Mouse (Mus musculus) Patski (cell line): ENCODE measurements at regions not wholly inside any gene's neighbourhood (a gene's known extent, or its start where the extent isn't known, plus 50 kb on each side); places are given as distances from the start of the nearest gene placed in this dataset.

Experiments used
- ATAC-seq: fragments of 100-300 bp; one replicate; pipeline ENCODE4 v1.8.0; 2021
- CTCF ChIA-PET: fragments of 350-600 bp; sonication (Branson Sonifier 250); formaldehyde crosslinking; loops from one replicate; lab custom pipeline; 2022; ENCODE audit warnings: inconsistent platforms; lab: Charles Lee
- POLR2A ChIA-PET: fragments of 350-600 bp; sonication (Branson Sonifier 250); formaldehyde crosslinking; loops from one replicate; lab custom pipeline; 2022; ENCODE audit warnings: antibody characterized with exemption, inconsistent platforms; lab: Charles Lee
- DNase-seq: peaks from one replicate; pipeline ENCODE4 v3.0.0-alpha.2; 2011; ENCODE audit warnings: low read depth, low spot score
- H3K27me3 ChIP-seq: fragments of 371-371 bp; one replicate; pipeline ENCODE4 v1.5.1; 2021
- CTCF ChIP-seq: fragments of 100-300 bp; IDR thresholded peaks from one replicate; pipeline ENCODE4 v1.5.1; 2021
- in situ Hi-C: fragments of 300-500 bp; cut with MboI; formaldehyde crosslinking; loops from 3 replicates; pipeline ENCODE4 v1.11.1; 2018; ENCODE audit warnings: low pct_unique_long_range_greater_than_20kb, mixed read lengths

- POLR2A ChIA-PET: no interaction called here
- DNase-seq (no peak), ATAC-seq (no peak)
- TF ChIP-seq CTCF: no peak
- in situ Hi-C loops: no loop called here
- CTCF ChIA-PET: interaction anchor here (0.9 to 1.3 kb wide), 3 partner anchors 15 to 209 kb away, joined by 3 read pairs; no protein-coding TSS in a partner anchor
- H3K27me3 ChIP-seq: no peaks in the 10 kb centered on the region
Observed at GRCm38 (mm10) chr13:80946034-80946433, 62.9 kb downstream of the Arrdc3 start.

DNA sequence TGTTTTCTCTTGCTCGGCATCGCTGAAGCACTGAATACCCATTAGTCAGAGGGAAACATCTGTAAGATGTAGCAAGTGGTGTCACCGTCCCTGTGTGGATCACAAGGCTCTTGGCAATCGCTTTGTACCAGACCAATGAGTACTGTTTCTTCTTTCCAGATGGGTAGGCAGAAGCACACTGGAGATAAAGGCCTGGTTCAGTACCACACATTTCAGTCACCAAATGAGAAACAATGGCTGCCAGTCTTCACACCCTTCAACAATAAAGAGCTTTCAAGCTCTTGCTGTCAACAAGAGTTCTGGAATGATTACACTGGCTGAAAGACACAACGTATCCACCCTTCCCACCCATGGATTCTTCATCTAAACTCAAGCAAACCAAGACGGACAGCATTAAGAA, 64.5 kb downstream of the Arrdc3 start:
- no peak for TF ChIP-seq CTCF
- POLR2A ChIA-PET: no interaction called here
- no peak for ATAC-seq
- no peak for DNase-seq
- CTCF ChIA-PET: interaction anchor here (1.2 to 1.5 kb wide), 3 partner anchors 19 to 44 kb away, joined by 3 read pairs; no protein-coding TSS in a partner anchor
- H3K27me3 ChIP-seq: no peaks in the 10 kb centered on the region
- in situ Hi-C loops: no loop called here

DNA sequence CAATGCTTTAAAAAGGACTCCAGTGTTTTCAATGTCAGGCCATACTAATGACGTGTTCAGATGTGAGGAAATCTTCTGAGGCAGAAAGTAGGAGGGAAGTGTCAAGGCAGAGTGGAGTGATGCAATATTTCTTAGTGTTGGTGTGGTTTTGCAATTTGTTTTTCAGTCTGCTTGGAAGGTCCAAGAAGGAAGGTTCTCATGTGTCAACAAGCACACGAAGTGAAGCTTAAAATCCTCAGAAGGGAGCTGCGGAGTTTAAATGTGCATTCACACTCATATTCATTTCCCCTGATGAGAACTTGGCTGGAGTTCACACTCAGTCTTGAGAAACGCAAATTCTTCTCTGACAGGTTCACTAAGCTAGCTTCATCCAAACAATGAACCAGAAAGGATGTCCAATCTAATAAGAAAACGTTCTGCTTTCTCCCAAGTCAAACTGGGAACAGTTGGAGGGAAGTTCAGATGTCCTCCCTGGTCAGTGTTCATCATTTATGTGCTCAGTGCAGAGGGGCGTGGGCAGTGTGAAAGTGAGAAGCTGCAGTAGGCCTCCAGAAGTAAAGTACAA, 66.0 kb downstream of the Arrdc3 start:
- ATAC-seq: peak; percentile 79

DNA sequence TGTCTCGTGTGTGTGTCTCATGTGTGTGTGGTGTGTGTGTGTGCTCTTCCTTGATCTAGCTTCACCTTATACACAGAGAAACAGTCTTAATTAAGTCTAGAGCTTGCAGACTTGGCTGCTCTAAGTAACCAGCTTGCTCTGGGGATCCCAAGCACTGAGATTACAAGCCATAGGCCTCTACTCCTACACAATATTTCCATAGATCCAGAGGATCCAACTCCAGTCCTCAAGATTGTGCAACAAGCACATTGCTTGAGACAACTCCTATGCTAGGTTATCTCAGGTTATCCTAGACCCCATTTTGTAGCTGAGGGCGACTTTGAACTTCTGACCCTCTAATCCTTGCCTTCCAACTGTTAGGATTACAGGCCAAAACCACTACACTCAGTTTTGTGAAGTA, 67.1 kb downstream of the Arrdc3 start:
- no peak for ATAC-seq
- no peaks in the 10 kb centered on the region for H3K27me3 ChIP-seq
- in situ Hi-C loops: no loop called here

More for the DNA sequence above, 66.0 kb downstream of the Arrdc3 start:
- no peak for DNase-seq
- in situ Hi-C loops: no loop called here
- CTCF ChIA-PET: interaction anchor here (1.1 kb wide), 1 partner anchor 217 kb away, joined by 3 read pairs; no protein-coding TSS in a partner anchor
- no peak for TF ChIP-seq CTCF
- POLR2A ChIA-PET: no interaction called here
- H3K27me3 ChIP-seq: no peaks in the 10 kb centered on the region

GRCm38 (mm10) chr13:80950803-80951202, 67.6 kb downstream of the Arrdc3 start:
- ATAC-seq: no peak
- POLR2A ChIA-PET: interaction anchor here (0.6 kb wide), 1 partner anchor 43 kb away, joined by 3 read pairs; no protein-coding TSS in a partner anchor
- no peak for DNase-seq
- in situ Hi-C loops: no loop called here
- CTCF ChIA-PET: interaction anchor here (1.2 kb wide), 1 partner anchor 8 kb away, joined by 3 read pairs; no protein-coding TSS in a partner anchor
- no peaks in the 10 kb centered on the region for H3K27me3 ChIP-seq
- no peak for TF ChIP-seq CTCF

More for the DNA sequence above, 67.1 kb downstream of the Arrdc3 start:
- no peak for TF ChIP-seq CTCF
- CTCF ChIA-PET: interaction anchor here (1.2 kb wide), 1 partner anchor 9 kb away, joined by 3 read pairs; no protein-coding TSS in a partner anchor
- POLR2A ChIA-PET: interaction anchor here (0.6 kb wide), 1 partner anchor 44 kb away, joined by 3 read pairs; no protein-coding TSS in a partner anchor
- no peak for DNase-seq

- ChIA-PET POLR2A (interaction anchor here (1.2 kb wide), 1 partner anchor 11 kb away, joined by 4 read pairs; no protein-coding TSS in a partner anchor), CTCF (interaction anchor here (0.7 to 1.2 kb wide), 2 partner anchors 9 to 11 kb away, joined by 3 read pairs; no protein-coding TSS in a partner anchor)
- DNase-seq (no peak), ATAC-seq (no peak)
- in situ Hi-C loops: no loop called here
- TF ChIP-seq CTCF: no peak
- H3K27me3 ChIP-seq: no peaks in the 10 kb centered on the region
Observed at GRCm38 (mm10) chr13:80951327-80951726, 68.1 kb downstream of the Arrdc3 start.

DNA sequence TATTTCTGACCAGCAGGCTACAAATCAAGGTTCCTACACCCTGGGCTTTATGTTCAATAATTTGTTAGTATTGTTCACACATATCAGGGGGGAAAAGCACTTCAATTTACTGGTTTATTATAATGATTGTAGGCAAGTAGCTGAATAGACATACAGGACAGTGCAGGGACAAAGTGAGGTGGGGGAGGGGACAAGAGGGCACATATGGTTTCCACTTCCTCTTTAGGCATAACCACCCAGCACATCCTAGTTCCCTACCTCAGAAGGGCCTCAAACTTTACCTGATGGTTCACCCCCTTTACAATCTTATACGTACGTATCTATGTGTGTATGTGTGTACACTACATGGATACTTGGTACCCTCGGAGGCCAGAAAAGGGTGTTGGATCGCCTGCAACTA, 69.7 kb downstream of the Arrdc3 start:
- ChIA-PET CTCF (interaction anchor here (1.2 kb wide), 1 partner anchor 9 kb away, joined by 3 read pairs; no protein-coding TSS in a partner anchor), POLR2A (no interaction called here)
- TF ChIP-seq CTCF: no peak
- DNase-seq (no peak), ATAC-seq (no peak)
- in situ Hi-C loops: no loop called here
- H3K27me3 ChIP-seq: no peaks in the 10 kb centered on the region

DNA sequence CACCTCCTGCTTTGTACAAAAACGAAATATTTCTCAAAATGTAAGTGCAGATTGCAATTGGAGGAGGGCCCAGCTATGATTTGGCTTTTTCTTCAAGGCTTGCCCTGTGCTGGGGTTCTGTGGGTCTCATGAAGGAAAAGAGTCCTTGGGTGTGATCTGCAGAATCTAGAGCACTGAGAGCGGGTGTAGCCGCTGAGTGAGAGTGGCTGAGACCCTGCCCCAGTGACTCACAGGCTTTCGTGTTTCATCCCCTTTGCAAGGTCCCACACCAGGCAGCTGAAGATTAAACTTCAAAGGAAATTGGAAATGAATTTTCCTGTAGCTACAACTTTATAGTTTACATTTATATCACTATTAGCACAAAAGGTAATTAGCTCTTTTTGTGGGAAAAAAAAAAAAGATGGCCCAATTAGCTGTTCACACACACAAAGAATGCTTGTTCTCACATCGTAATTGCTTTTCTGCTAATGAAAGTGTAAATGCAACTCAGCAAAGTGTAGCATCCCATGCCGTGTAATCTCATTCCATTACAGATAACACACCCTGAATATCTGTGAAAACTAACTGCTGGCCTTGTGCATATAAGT, 71.0 kb downstream of the Arrdc3 start:
- DNase-seq: no peak
- TF ChIP-seq CTCF: no peak
- ChIA-PET POLR2A (no interaction called here), CTCF (interaction anchor here (1.2 to 1.3 kb wide), 2 partner anchors 8 to 45 kb away, joined by 3 read pairs; no protein-coding TSS in a partner anchor)
- in situ Hi-C loops: no loop called here
- H3K27me3 ChIP-seq: no peaks in the 10 kb centered on the region
- ATAC-seq: no peak

DNA sequence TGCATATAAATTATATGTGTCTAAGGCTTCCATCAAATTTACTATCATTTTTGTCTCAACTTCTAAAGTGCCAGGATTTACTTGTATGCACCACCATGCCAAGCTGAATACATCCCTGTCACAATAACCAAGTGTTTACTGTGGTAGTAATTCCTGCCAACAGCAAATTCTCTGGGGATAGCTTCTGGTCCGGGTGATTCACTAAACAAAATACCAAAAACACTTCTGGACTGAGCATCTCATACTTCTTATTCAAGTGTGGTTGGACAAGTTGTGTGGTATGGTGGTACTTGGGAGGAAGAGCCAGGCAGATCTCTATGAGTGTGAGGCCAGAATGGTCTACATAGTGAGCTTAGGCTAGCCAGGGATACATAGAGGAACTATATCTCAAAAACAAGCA, 73.8 kb downstream of the Arrdc3 start:
- ATAC-seq (no peak), DNase-seq (no peak)
- no peaks in the 10 kb centered on the region for H3K27me3 ChIP-seq
- in situ Hi-C loops: no loop called here
- no peak for TF ChIP-seq CTCF
- ChIA-PET POLR2A (no interaction called here), CTCF (interaction anchor here (1.5 kb wide), 1 partner anchor 42 kb away, joined by 3 read pairs; no protein-coding TSS in a partner anchor)

DNA sequence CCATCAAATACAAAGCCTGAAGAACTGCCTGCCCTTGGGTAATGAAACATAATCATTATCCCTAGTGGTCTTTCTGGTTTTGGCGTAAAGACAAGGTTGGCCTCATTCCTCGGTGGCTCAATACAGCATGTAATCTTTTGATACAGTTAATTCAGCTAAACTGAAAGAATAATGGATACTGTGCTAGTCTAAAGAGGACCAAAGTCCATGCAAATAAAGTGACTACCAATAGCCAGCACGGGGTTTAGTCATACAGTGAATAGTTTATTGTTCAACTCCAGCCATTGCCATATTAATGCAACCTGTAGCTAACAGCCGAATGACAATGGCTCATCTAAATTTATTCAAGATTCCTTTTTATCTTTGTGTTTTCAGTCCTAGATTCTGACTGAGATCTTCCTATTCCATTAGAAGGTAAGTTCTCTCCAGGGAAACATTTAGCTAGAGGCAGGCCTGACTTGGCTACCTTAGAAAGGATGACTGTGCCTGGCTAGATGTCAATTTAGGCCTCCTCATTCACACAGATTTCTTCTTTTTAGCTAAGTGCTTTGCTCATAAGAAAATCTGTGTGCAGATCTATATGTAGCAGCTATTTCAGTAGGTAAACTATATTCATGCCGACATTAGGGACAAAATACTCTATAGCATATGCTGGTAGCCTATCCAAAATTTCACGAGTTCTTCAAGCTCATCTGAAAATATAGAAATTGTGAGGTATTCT, 74.4 kb downstream of the Arrdc3 start:
- no peaks in the 10 kb centered on the region for H3K27me3 ChIP-seq
- DNase-seq (no peak), ATAC-seq (no peak)
- CTCF ChIA-PET: interaction anchor here (1.5 kb wide), 1 partner anchor 42 kb away, joined by 3 read pairs; no protein-coding TSS in a partner anchor
- in situ Hi-C loops: no loop called here
- POLR2A ChIA-PET: no interaction called here
- no peak for TF ChIP-seq CTCF
